ENCODE assay signal across 22 mouse cellular contexts in the genomic region with DNA sequence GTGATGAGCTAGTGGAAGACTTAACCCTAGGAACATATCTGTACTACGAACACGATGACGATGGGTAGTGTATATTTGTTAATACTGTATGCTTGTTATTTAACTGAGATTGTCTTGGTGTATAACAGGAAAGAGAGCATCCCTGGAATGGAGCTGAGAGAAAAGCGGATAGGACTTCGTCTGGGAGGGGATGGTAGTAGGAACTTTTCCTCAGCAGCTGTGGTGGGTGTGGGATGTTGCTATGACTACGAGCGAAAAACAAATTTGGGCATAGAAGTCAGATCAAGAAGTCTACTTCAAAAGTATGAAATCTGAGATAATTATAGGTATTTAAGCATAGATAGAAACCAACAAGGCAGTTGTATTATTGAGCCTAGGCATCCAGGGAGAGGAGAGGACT. TPM values are rescaled to one million over a fixed set of nuclear protein-coding genes. Genes with fewer than 3 reads are reported as not detected.
"Had no signal": no experiment of that assay in that cellular context is flagged by ENCODE, and none has a peak within 500 bp of the region (broad histone marks: within the 10 kb centered on the region; RNA-seq: fewer than 3 reads in every experiment).

No protein-coding gene starts in this region.

- DNase-seq: liver, postnatal 0 days; lung, adult 2 months; lung, postnatal 14 days; lung, postnatal 36 days; retina, postnatal 1 day; right cerebral cortex, postnatal 14 days; spleen, adult 18-20 months; thymus, adult 2 months; thymus, postnatal 25 days; thymus, postnatal 4 days had no signal

- H3K27ac ChIP-seq: liver, embryonic 15.5 days; lung, embryonic 15.5 days; macrophage; midbrain, embryonic 13.5 days; midbrain, embryonic 15.5 days; neural tube, embryonic 12.5 days had no signal

- H3K36me3 ChIP-seq: liver, embryonic 15.5 days; lung, embryonic 15.5 days; midbrain, embryonic 13.5 days; midbrain, embryonic 15.5 days; neural tube, embryonic 12.5 days had no signal

- H3K4me3 ChIP-seq: liver, embryonic 15.5 days; lung, embryonic 15.5 days; megakaryocyte, embryonic 14.5 days; midbrain, embryonic 13.5 days; midbrain, embryonic 15.5 days; neural tube, embryonic 12.5 days had no signal

- H3K4me2 ChIP-seq: liver, embryonic 15.5 days; lung, embryonic 15.5 days; midbrain, embryonic 11.5 days; midbrain, embryonic 13.5 days; midbrain, embryonic 15.5 days; neural tube, embryonic 12.5 days had no signal

- H3K9me3 ChIP-seq: liver, embryonic 15.5 days; lung, embryonic 15.5 days; megakaryocyte, embryonic 14.5 days; midbrain, embryonic 13.5 days; midbrain, embryonic 15.5 days; neural tube, embryonic 12.5 days had no signal

- H3K9ac ChIP-seq: liver, embryonic 15.5 days; liver, postnatal 0 days; lung, embryonic 15.5 days; midbrain, embryonic 13.5 days; midbrain, embryonic 15.5 days; neural tube, embryonic 12.5 days had no signal

- H3K27me3 ChIP-seq: liver, embryonic 15.5 days; lung, embryonic 15.5 days; megakaryocyte, embryonic 14.5 days; midbrain, embryonic 13.5 days; midbrain, embryonic 15.5 days; neural tube, embryonic 12.5 days had no signal

- ATAC-seq: liver, postnatal 0 days; lung, postnatal 0 days; midbrain, embryonic 13.5 days; midbrain, embryonic 15.5 days had no signal

- H3K4me1 ChIP-seq: liver, embryonic 15.5 days; lung, embryonic 15.5 days; megakaryocyte, embryonic 14.5 days; midbrain, embryonic 13.5 days; midbrain, embryonic 15.5 days; neural tube, embryonic 12.5 days had no signal

RNA-seq across cellular contexts. Expression of gene Plppr4, which starts 48.6 kb away (rescaled TPM):
- total RNA-seq: megakaryocyte progenitor cell, adult 5-6 weeks; monocyte, adult 5-6 weeks had no signal
- polyA plus RNA-seq: small intestine, adult 2 months had no signal
